Mouse (Mus musculus): ENCODE results near the gene Cyba. TPM values are rescaled to one million over a fixed set of nuclear protein-coding genes. Genes with fewer than 3 reads are reported as not detected.

The Cyba gene
- total RNA-seq, 2 experiments from 2014 or later = 7.9 TPM

Small RNAs within 50 kb of the gene (microRNA-seq; reads per million reads assigned to microRNA genes)
- gene Gm24366 = not detected

Other genes with a start within 250 kb of the Cyba start
- gene Zfpm1, start 150.8 kb downstream of the Cyba start, total RNA-seq (2021) = 10 to 100 TPM; 33.9 to 35.3 TPM
- 1 to 10 TPM; 8.0 to 9.2 TPM for gene Trhr2, start 72.2 kb downstream of the Cyba start, total RNA-seq (2021)
- gene Zc3h18, start 56.3 kb downstream of the Cyba start, total RNA-seq (2021) = 10 to 100 TPM; 38.8 to 49.9 TPM
- gene Il17c, start 10.9 kb downstream of the Cyba start, total RNA-seq (2021) = not detected
- 10 to 100 TPM; 20.5 to 30.8 TPM for gene Mvd, start 10.5 kb upstream of the Cyba start, total RNA-seq (2021)
- under 1 TPM; 0.57 to 0.84 TPM for gene Snai3, start 27.8 kb upstream of the Cyba start, total RNA-seq (2021)
- gene Rnf166, start 43.1 kb upstream of the Cyba start, total RNA-seq (2021) = 10 to 100 TPM; 32.2 to 38.9 TPM
- 10 to 100 TPM; 19.7 to 29.1 TPM for gene Ctu2, start 43.2 kb upstream of the Cyba start, total RNA-seq (2021)
- gene Piezo1, start 118.4 kb upstream of the Cyba start, total RNA-seq (2021) = 1 to 10 TPM; 6.5 to 7.6 TPM
- 1 to 10 TPM; 1.8 to 3.5 TPM for gene Cdt1, start 135.1 kb upstream of the Cyba start, total RNA-seq (2021)
- gene Aprt, start 144.0 kb upstream of the Cyba start, total RNA-seq (2021) = 10 to 100 TPM; 54.5 to 62.3 TPM
- 1 to 10 TPM; 8.8 to 9.2 TPM for gene Galns, start 178.5 kb upstream of the Cyba start, total RNA-seq (2021)
- 10 to 100 TPM; 78.7 to 84.5 TPM for gene Trappc2l, start 178.7 kb upstream of the Cyba start, total RNA-seq (2021)
- gene Pabpn1l, start 189.8 kb upstream of the Cyba start, total RNA-seq (2021) = not detected

Data from left cerebral cortex, postnatal 36 days (tissue).